Mouse (Mus musculus) gastrocnemius, postnatal 4 days (tissue): ENCODE results near the gene Boc. TPM values are rescaled to one million over a fixed set of nuclear protein-coding genes. Genes with fewer than 3 reads are reported as not detected.
"Not testable (repeated sequence)": the region's sequence is repeated elsewhere in the genome, so short reads cannot be mapped to it uniquely, and the experiment has no call there.

Experiments
- DNase-seq, 2 experiments: peaks; one replicate each; pipeline ENCODE4 v3.0.0; 2021 to 2022; ENCODE audit warnings: low spot score in 2 of 2, mixed read lengths in 2 of 2
- total RNA-seq, 2 experiments: library from RNA; stranded (reverse); gene quantifications; 2 replicates each; pipeline ENCODE4 v1.2.3; 2021

Gene Boc
- total RNA-seq, 2 experiments from 2014 or later = 26.2 to 30.3 TPM

GRCm38 (mm10) chr16:44494441-44495108 lies 64.1 kb downstream of the Boc start:
- no peak for DNase-seq

DNA sequence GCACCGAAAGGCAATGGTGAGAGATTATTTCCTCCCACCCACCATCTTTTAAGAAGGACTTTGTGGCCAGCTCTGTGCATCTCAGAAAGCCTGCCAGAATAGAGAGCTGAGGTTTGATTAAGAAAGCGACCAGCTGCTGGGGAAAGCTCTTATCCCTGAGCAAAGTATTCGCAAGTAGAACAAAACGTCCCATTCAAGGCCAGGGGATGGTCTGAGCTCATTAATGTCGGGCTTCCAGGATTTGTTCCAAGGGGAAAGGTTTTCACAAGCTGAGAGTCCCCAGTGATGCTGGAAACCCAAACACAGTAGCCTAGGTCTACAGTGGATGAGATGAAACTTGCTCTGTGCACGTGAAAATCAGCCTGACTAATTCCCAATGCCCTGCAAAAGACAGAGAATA lies 64.8 kb downstream of the Boc start:
- DNase-seq = no peak

GRCm38 (mm10) chr16:44492706-44493105 lies 66.0 kb downstream of the Boc start:
- no peak for DNase-seq

DNA sequence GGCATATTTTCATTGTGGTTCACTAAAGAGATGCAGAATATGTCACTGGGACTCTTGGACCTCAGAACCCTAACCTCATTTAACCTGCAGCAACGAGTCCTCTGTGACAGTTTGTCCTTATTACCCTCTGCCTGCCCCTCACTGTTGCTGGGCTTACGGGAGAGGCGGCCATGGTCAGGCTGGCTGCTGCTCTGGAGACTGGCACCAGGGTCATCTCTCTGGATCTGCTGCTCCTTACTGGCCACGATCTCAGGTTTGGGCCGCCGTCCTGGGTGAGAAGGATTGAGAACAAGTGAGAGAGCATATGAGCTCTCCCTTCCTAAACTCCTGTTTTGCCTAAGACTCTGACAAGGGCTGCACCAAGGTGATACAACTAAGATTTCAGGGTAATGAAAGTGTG lies 66.5 kb downstream of the Boc start:
- no peak for DNase-seq

- no peak for DNase-seq
These were observed 67.6 kb downstream of the Boc start for GRCm38 (mm10) chr16:44491051-44491450.

DNA sequence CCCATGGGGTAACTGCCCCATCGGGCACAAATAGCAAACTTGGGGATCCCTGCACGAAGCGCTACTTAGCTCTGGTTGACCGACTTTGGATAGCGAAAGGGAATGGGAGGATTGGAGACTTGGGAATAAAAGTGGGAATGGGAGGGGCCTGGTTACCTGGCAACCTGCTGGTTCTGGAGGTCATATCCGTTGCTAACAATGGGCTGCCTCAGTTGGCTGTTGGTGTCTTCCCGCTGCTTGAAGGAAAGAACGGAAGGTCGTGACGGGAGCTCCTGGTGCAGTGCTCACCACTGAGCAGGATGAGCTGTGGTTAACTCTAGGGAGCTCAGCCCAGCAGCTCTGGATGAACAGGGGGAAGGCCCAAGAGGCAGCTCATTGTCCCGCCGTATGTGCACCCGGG lies 71.5 kb downstream of the Boc start:
- no peak for DNase-seq

- DNase-seq = no peak
These were observed 72.1 kb downstream of the Boc start for GRCm38 (mm10) chr16:44486612-44487011.

- DNase-seq = no peak
These were observed 73.0 kb downstream of the Boc start for GRCm38 (mm10) chr16:44485691-44486090.

DNA sequence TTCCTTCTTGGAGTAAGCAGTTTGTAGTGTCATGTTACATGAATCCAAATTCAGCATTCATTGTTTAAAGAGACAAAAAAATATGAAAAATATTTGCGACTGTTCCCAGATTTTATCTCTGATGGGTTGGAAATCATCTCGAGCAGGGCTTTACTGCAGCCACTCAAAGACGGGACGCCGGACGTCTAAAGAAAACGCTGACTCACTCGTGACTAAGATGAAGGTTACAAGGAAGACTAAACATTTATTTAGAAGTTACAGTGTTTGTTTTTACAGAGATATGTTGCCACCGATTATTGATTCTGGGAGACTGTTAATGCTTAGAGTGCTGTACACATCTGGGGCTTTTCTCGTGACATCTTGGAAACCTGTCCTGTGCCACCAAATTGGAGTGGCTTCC lies 73.9 kb downstream of the Boc start:
- no peak for DNase-seq

- peak; percentile 66 to 80 for DNase-seq
These were observed 74.6 kb downstream of the Boc start for GRCm38 (mm10) chr16:44484079-44484478.

DNA sequence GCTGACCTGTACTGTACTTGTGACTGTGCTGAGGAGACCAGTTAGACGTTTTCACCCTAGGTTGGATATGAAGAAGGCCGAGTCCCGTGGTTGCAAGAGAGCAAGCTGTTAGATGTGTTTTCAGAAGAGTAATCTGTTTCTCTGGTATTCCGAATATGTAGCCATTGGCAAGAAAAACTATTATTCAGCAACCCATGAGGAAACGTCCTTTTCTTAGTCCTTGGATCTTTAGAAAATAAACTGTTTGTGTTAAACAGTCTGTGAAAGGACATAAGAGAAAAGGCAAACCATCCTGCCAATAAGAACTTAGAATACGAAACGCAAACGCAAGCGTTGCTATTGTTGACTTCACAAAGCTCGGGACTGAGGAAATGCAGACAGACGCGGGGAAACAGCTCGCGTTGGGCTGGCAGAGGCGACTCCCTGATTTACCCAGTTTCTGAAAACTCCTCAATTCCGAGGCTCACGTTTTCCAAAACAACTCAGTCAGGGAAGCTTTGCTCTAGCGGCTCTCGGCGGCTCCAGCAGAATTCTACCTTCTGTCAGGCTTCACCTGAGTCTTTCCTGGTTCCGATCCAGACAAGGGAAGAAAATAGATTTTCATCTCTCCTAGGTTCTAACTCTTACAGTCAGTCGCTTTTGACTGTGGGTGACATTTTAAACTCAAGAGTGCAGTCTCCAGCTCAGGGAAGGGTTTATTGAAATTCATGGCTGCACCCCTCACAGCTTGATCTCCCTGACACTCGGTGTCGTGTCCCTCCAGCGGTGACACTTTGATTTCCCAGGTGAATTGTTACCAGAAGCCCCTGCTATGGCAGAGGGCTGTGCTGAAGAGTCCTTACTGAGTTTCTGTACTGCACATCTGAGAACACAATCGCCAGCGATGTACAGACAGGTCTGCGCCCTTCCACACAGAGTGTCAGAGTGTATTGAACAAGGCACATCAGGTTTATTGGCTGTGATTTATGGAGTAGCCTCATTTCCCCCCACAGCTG lies 76.8 kb downstream of the Boc start:
- no peak for DNase-seq

DNA sequence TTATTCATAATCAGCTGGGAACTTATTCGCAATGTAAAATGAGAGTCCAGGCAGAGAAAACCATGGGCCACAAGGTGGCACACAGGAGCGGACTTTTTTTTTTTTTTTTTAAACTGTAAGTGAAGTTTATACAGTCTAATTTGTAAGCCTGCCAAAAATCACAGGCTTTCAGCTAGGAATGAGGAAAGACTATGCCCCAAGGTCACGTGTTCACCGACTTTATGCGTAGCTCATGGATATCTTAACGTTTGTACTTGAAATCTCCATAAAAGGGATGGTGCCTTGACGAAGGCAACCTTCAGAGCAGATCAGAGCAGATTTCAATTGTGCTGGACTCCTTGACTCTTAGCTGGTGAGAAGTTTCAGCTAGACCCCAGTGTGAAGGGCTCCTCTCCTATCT lies 78.1 kb downstream of the Boc start:
- no peak for DNase-seq

- DNase-seq = no peak
These were observed 78.8 kb downstream of the Boc start for GRCm38 (mm10) chr16:44479852-44480251.

GRCm38 (mm10) chr16:44478767-44479166 lies 79.9 kb downstream of the Boc start:
- no peak for DNase-seq

DNA sequence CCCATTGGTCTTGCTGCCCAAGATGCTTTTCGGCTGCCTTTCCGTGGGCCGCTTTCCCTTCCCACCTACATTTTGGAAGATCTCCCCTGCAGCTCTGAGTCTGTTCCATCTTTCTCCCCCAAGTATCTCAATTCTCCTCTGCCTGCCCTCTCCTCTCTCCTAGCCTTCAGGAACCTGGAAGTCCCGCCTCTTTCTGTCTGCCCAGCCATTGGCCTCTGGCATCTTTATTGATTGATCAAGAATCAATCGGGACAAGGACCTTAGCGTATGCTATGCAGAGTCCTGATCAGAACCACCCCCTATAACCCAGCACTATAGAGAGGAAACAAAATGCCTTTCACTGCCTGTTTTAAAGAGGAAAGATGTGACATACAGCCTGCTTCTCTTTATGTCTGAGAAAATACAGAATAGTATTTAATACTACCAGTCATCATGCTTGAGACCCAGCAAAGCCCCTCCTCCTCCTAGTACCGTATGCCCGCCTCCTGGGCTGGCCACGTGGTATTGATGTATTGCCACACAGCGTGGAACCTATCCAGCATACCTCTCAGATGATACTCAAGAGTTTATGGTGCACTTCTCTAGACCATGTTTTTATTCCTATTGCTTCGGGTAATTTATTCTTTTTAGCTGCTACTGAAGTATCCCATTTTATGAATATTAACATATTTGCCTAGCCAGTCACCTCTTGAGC lies 82.9 kb downstream of the Boc start:
- no peak for DNase-seq

GRCm38 (mm10) chr16:44475281-44475680 lies 83.4 kb downstream of the Boc start:
- no peak for DNase-seq

GRCm38 (mm10) chr16:44460922-44461321 lies 97.8 kb downstream of the Boc start:
- DNase-seq = no peak

DNA sequence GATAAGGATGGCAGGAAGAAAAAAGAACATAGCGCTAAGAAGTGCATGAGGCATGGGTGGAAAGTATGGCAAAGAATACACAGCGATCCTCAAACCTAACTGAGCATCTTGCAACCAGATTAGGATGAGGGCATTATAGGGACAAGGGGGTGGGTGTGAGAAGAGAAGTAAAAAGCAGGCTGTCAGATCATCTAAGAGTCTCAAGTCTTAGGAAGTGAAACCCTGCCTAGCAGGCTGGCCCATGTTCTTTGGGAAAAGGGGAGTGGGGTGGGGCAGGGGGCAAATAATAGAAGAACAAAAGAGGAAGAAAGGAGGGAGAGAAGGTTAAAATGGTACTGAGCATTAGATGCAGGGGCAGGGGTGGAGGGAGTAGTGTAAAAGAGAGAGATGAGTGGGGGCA lies 99.9 kb downstream of the Boc start:
- no peak for DNase-seq

DNA sequence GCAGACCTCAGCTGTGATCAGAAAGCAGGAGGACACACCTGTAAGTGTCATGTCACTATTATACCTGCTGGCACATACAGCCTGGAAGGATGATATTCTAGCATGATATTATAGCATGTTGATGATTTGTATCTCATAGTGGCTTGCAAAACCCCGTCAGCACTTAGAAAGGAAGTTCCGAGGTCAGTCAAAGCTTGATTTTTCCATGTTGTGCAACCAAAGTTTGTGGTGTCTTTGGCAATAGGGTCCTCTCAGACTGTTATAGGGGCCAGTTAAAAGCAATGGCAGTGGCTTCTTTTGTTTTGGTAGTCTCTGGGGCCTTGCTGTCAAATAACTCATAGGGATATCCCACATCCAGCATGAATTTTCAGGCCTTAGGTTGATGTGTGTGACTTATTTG lies 100.8 kb downstream of the Boc start:
- DNase-seq = no peak

DNA sequence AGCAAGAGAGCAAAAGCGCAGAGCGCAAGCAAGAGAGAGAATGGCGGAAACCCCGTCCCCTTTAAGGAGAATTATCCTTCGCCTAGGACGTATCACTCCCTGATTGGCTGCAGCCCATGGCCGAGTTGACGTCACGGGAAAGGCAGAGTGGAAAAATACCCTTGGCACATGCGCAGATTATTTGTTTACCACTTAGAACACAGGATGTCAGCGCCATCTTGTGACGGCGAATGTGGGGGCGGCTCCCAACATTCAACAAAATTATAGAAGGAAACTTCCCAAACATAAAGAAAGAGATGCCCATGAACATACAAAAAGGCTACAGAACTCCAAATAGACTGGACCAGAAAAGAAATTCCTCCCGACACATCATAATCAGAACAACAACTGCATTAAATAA lies 116.8 kb downstream of the Boc start:
- DNase-seq = not testable (repeated sequence)

- no peak for DNase-seq
These were observed 123.2 kb downstream of the Boc start for GRCm38 (mm10) chr16:44435481-44435880.
